Mouse (Mus musculus) kidney, postnatal 10 days (tissue): ENCODE measurements around the gene Tspo.
A peak's percentile ranks its signal among the peaks of the same experiment; 100 is the strongest.

Experiments used
- DNase-seq: peaks from one replicate; pipeline ENCODE4 v3.0.0; 2021; ENCODE audit warnings: mixed read lengths

Tspo gene

DNA sequence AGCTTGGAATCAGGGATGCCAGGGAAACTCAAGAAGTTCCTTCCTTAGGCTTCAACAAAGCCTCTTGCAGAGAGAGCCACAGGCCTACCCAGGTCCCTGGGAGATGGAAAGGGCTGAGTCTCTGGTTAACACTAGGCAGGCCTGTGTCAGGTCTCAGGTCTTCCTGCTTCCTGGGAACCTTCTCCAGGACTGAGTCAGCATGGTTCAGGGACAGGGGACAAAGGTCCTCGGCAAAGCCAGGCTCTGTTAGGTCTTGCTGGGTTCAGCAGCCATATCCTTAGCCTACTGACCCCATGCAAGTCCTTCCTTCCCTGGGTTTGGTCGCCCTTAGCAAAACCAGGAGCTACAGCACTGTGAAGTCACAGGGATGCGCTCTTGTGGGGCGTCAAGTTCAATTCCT lies 27.4 kb downstream of the Tspo start:
- DNase-seq, result no peak

DNA sequence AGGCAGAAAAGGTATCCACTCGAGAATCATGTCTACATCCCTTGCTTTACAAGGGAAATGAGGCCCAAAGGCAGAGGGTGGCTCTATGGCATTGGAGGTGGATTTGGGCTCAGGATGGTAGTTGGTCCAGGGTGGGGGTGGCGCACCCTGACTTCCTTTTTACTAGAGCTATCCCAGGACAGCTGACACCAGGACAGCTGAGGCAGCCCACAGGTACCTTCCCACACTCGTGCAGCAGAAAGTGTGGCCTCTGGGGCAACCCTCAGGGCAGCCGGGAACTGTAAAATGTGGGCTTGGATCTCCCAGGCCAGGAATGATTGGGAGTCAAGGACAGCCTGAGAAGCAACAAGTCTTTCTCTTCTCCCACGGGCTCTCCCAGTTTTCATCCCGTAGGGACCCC lies 28.4 kb downstream of the Tspo start:
- DNase-seq, result no peak

DNA sequence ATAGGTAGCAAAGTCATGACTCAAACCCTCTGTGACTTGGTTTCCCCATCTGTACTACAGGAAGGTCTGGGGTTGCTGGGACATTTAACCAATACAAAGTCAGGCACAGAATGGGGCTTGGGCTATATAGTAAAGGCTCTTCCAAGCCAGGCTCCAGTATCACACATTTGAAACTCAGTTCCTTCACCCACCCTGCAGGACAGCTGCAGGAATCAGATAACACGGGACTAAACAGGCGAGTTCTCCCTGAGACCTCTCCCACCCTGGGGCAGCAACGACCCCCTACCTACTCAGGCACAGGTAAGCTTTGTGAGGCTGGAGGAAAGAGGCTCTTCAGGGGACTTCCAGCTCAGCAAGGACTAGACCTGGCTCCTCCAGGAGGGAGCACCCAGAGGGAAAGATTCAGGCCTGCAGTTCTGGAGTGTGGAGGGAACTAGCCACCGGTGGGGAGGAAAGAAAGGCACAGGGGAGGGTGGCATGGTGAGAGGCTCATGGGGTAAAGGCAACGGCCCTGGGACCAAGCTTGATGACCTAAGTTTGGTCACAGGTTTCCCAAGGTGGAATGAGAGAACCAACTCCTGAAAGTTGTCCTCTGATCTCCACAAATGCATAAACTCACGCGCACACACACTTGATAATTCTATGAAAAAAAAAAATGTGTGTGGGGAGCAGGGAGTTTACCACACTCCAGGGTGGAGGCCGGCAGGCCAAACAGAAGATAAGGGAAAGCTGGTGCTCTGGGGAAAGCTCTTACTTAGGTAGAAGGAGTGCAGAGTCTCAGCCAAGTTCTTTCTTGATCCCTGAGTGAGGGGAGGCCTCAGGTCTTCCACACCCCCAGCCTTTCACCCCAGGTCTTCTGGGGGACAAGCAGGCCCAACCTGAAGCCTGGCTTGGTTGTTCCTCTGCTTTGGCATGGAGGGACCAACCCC lies 29.1 kb downstream of the Tspo start:
- no peak for DNase-seq

DNA sequence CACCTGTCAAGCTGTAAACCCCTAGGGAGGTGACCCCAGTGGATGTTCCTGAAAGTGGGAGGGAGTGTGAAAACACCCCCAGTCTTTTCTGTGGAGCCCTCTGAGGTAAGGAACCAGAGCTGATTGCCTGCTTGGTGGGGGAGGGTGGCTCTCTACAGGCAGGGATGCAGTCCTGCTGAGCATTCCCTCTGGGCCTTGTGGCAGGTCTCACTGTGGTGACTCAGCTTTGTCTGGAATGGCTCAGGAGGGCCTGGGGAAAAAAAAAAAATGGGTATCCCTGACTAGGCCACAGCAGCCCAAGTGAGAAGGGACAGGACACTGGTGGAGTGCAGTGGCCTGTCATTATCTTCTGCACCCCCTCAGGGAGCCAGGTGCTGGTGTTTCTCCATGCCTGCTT lies 29.8 kb downstream of the Tspo start:
- no peak for DNase-seq

DNA sequence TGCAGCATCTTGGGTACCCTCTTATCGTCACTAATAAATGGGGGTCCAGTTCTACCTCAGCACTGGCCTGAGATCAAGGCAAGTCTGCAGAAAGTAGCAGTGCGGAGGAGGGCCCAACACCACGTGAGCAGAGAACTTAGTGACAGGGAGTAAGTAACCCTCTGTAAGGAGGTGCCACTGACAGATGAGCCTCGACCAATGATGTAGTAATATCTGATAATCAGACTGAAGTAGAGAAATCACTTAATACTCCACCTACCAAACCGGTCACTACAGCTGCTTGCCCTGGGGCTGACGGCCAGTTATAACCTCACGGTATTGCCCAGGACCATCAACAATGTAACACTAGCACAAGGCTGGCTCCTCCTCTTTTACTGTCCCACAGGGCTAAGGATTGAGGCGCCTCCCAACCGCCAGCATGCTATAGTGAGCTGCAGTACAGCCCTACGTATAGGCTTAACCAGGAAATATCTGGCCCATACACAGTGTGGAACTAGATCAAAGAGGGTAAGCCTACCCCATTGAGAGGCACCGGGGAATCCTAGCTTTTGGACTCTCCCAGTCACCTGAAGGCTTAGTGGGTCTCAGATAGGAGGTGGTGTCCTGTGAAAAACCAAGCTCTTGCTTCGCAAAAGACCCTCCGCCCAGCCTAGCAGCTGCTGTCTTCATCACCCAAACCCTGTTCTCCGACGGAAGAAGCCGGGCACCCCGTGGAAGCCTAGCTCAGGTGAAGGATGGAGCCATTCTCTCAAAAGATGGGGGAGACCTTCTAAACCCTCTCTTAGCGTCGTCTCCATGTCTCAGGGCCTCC lies 30.5 kb downstream of the Tspo start:
- DNase-seq, result no peak

DNA sequence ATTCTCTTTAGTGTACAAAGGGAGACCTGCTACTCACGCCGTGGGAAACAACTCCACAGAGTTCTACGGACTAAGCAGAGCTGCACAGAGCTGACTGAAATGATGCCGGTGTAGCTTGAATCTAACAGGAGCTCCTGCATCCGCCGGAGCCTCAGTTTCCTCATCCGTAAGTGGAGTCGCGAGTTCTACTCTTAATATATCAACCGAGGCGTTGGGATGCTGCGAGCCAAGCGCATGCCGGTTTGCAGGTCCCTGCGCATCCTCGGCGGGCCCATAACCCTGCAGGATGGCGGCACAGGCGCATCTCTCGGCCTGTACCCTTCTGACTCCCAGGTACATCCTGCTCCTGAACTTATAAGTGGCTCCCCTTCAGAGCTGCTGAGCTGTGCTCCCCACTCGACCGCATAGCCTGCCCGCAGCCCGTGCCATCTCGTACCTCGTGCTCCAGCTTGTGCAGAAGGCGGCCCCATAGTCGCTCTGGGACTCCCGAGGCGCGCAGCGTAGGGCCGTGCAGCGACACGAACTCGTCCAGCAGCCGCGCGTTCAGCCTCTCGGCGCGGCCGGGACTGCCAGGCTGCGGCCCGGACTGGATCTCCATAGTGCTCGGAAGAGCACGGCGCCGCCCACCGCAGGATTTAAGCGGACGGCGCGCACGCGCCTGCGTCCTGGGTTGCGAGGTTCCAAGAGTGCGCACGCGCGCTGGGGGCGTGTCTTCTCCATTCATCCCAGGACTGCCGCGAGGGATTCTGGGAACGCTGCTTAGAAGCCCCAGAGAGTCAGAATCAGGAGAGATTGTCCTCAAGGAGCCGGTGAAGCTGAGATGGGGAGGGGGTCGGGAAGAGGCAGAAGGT lies 31.3 kb downstream of the Tspo start, which contains the start of gene Ttll12:
Gene Ttll12 (minus strand): TSS at position 645 of the 851 bp plus-strand sequence.
- peak; percentile 98 for DNase-seq

DNA sequence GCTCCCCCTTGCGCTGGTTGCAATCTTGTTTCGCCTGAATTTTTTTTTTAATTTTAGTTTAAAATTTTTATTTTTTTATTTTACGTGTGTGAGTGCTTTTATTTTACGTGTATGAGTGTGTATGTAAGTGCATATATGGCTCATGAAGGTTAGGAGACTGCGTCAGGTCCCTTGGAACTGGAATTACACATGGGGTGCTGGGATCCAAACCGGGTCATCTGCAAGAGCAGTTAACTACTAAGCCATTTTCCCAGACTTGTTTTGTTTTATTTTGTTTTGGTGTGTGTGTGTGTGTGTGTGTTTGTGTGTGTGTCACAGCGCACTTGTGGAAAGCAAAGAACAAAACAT lies 31.9 kb downstream of the Tspo start:
- no peak for DNase-seq

DNA sequence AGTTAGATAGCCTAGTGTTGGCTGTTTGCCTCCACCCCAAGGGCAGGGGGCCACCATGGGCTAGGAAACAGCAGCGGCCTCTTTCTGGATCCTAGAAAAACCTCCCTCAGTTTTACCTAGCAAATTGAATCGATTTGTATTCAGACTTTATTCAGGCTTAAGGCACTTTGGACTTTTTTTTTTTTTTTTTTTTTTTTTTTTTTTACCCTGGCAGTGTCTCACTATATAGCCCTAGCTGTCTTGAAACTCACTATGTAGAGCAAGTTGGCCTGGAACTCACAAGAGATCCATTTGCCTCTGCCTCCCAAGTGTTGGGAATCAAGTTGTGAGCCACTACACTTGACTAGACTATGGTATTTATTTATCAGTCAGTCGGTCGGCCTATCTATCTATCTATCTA lies 33.4 kb downstream of the Tspo start:
- DNase-seq, result no peak

DNA sequence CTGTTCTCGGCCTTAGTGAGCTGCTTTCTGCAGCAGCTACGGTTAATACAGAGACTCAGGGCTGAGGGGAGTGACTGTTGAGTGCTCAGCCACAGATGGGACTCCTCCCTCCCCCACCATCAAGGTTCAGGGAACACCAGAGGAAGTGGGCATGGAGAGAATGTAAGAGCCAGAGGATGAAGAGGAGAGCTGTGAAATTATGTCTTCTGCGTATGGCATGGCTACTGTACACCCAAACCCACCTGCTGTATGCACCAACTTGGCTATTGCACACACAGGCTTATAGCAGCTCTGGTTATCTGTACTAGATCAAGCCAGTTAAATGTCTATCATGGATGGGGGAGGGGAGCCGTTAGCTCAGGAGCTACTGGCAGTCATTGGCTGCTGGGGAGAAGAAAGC lies 37.8 kb downstream of the Tspo start:
- DNase-seq, result no peak

DNA sequence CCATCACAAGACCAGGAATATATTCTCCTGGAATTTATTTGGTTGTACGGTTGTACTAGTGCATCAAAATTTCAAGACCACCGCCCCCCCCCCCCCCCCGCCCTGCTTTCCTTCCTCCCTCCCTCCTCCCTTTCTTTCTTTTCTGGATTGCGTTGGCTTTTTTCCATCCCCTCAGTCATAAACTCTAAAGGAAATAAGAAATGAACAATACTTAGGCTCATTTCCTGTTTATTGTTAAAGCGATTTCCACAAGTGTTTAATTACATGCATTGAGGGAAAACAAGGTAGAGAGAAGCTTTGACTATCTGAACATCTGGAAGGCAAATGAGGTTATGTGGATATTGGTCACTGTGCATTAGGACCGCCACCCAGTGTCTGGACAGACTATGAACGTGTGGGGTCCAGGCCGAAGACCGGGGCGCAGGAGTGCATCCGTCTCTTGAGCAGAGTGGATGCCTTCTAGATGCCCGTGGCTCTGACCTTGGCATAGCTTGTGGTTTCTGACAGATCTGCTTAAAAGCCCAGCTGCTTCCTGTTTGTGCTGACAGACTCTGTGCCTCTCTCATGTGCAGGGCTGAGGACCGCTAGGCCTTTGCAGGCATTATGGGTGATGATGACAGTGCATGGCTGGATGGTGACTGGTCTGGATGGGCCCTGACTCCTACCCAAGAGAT lies 39.1 kb downstream of the Tspo start:
- peak; percentile 66 for DNase-seq

DNA sequence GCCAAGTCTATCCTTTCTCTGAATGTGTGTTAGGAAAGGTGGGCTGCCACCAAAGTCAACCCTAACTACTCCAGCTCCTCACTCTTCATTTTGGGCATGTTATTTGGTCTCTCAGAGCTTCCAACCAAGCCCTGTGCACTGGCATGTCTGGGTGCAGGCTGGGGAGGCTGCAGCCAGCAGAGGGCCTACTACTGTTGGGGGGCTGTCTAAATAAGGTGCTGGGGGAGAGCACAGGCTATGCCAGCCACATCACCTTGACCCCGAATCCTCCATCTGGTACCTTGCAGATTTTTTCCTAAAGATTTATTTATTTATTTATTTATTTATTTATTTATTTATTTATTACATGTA lies 39.6 kb downstream of the Tspo start:
- DNase-seq, result no peak

DNA sequence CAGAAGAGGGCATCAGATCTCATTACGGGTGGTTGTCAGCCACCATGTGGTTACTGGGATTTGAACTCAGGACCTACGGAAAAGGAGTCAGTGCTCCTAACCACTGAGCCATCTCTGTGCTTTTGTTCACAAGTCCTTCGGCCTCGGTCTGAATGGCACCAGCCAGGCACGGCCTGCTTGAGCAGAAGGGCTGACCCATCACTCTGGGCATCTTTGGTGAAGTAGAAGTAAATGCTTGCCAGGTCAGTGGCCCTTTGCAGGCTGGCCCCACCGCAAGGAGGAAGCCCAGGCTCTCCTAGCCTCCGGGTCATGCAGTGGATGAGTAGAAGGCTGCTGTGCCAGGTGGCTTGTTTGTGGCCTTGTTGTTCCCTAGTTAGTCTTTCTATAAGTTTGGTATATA lies 40.0 kb downstream of the Tspo start:
- DNase-seq, result no peak

DNA sequence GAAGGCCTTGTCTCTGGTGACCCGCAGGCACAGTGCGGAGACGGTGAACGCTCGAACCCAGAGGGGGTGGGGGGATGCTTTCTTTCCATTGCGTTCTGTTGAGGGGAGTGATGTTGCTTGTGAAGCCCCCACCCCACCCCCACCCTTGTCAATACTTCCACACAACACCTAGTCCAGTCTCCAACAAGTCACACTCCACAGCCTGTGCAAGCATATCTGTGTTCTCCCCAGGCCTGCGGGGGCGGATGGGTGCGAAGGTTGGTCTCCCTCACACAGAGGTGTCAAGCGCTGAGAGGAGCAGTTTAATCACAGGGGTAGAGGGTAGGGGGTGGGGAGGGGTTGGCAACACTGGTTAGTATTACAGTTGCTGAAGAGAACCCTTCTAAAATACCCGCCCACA lies 42.8 kb downstream of the Tspo start:
- no peak for DNase-seq

DNA sequence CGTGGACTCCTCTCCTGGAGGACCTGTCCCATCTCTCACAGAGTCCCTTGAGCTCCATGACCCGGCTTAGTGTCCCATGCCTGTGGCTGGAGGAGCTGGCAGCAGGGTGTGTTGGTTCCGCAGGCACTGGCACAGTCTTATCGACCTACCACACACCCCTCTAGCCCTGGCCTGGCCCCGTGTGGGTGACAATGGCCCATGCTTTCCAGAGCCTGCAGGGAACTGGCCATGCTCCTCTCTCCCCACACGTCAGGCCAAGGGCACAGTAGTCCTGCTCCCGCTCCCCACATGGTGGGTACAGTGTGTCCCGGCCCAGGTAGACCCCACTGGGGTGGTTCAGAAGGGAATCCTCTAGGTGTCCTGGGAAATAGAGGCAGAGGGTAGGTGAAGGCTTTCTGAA lies 43.3 kb downstream of the Tspo start:
- no peak for DNase-seq

DNA sequence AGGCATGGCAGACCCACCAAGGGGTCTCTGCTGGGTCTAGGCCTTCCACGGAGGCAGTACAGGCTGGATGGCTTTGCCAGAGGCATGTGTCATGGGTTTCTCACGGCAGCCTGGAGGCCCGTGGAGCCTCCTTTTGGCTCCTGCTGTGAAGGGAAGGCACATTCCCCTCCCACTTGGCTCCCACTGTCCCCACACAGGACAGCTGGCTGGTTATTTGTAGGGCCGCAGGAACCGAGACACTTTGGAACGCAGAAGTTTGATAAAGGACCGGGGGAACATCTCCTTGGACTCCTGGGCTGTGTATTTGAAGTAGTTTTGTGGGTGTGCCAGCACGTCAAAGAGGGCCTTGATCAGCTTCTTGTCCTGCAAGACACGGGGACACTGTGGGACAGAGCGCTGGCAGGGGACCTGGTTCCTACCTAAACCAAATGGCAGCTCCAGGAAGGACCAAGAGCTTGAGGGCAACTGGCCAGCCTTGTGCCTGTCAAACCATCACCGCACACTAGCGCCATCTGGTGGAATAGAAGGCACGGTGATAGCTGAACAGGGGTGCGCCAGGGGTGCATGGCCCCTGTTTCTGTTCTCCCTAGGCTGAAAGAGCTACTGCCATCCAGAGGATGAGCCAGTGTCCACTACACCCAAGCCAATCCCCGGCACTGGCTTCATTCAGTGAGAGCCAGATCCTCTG lies 43.9 kb downstream of the Tspo start:
- peak; percentile 82 for DNase-seq

DNA sequence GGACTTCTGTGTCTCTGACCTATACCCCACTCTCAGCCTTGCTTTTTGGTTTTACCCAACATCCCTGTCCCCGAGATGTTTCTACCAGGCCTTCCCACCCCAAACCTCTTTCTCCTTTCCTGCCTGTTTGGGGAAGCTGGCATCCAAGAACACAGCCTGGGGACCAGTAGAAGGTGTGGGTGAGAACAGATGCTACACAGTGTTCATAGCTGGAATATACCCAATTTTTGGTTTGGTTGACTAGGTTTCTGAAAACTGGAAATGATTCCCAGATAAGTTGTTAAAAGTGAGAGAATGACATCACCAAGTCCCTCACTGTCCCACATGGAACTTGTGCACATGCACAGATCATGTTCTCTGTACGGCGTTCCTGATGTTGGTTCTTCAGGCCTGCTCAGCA lies 51.9 kb downstream of the Tspo start:
- DNase-seq, result no peak
